Mouse (Mus musculus): ENCODE data around the gene Ikzf4. TPM values are rescaled to one million over a fixed set of nuclear protein-coding genes. Genes with fewer than 3 reads are reported as not detected.
A peak's percentile ranks its signal among the peaks of the same experiment; 100 is the strongest.

The Ikzf4 gene
- 1.8 and 2.8 TPM in 2 replicates for polyA plus RNA-seq (2014; fragmentation: Nextera tagmentation; extraction: Ambion mirVana)

DNA sequence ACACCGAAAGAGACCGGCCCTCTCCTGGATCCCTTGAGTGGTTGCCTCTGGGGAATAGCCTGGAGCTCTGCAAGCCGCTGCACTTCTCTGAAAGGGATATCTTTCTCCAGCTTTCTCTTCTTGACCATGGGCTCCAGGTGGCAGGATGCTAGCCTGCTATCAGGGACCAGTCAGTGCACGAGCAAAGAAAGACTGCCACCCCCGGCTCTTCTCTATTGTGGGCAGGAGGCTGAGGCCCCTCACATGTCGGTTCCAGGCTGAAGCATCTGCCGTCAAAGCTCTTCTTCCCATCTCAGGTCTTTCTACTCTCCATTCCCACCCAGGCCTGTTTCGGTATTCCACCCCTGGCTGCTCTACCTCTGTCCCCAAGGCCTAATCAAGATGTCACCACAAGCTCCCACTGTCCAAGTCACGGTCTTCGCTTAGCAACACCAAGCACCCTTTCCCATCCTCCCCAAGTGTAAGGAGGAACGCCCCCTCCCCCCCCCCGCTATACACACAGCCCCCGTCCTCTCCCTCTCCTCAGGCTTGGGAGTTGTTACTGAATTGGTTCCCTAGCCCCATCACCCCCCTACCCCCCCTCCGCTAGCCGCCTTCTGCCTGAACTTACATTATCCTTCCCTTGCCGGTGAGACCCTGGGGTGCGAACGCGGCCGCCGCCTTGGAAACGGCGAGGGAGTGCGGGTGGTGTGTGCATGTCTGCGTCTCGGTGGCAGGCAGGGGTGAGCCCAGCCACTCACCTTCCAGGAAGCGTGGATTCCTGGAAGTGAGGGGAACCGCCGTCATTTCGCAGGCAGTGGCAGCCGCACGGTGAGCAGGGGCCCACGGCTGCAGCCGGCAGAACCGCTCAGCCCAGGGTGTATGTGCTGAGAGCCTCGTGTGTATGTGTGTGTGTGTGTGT, at the start of gene Ikzf4:
TSS of gene Ikzf4 (minus strand) at position 881 of the 901 bp plus-strand sequence.
- H3K4me2 ChIP-seq (replicated peaks; ENCODE audit: low read depth, low read length), result peak within 1 kb of the TSS; percentile 81
- H3K36me3 ChIP-seq (ENCODE audit: control insufficient read depth, insufficient read depth, low read length), result no peaks in the 10 kb centered on the region
- peak within 1 kb of the TSS; percentile 2; the same call in 1 of the 2 replicates for H3K27ac ChIP-seq (ENCODE audit: low read depth, low read length)
- peak within 1 kb of the TSS; percentile 60 for H3K9ac ChIP-seq (ENCODE audit: low read depth, low read length)
- H3K4me3 ChIP-seq (ENCODE audit: low read length), result peak within 1 kb of the TSS; percentile 49
- H3K9me3 ChIP-seq (ENCODE audit: control insufficient read depth, low read length), result no peaks in the 10 kb centered on the region
- 4% methylated on average over 36 of the region's 36 CpGs for WGBS
- H3K4me1 ChIP-seq (ENCODE audit: control insufficient read depth, insufficient read depth, low read length), result peaks cover 15% of the 10 kb centered on the region
- no peaks in the 10 kb centered on the region for H3K27me3 ChIP-seq (ENCODE audit: control insufficient read depth, insufficient read depth, low read length)
- peak; percentile 84 for ATAC-seq (ENCODE audit: low FRiP score, low TSS enrichment)

DNA sequence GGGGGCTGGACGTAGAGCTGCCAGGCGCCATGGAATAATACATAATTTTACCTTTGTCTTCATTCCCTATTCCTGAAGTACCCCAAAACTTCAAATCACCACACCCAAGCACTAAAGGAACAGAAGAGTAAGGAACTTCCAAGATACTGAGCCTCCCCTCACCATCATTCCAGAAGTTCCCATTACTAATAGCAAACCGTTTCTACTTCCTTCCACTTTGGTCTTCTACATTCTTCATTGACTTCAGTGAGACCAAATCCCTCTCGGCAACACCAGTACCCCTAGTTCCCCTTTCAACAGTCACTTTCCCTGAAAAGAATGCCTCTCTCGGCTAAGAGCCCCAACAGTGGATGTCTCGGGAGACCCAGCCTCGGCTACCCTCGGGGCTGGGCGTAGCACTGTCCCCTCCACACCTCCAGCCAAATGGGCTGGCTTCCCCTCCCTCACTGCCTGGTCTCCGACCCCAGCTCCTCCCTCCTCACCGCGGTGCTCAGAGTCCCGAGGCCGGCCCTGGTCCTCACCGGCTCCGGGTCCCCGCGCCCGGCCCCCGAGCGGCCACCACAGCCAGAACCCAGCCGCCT, 49.7 kb upstream of the Ikzf4 start:
- no peak for ATAC-seq (ENCODE audit: low FRiP score, low TSS enrichment)
- H3K9ac ChIP-seq (ENCODE audit: low read depth, low read length), result peak overlapping the region; percentile 93
- H3K27ac ChIP-seq (ENCODE audit: low read depth, low read length), result peak overlapping the region; percentile 99
- peak overlapping the region; percentile 92 for H3K4me3 ChIP-seq (ENCODE audit: low read length)
- no peaks in the 10 kb centered on the region for H3K27me3 ChIP-seq (ENCODE audit: control insufficient read depth, insufficient read depth, low read length)
- H3K9me3 ChIP-seq (ENCODE audit: control insufficient read depth, low read length), result no peaks in the 10 kb centered on the region
- peak overlapping the region; percentile 76 for H3K4me2 ChIP-seq (replicated peaks; ENCODE audit: low read depth, low read length)
- WGBS, result under 1% methylated on average over 22 of the region's 22 CpGs
- H3K36me3 ChIP-seq (ENCODE audit: control insufficient read depth, insufficient read depth, low read length), result peaks cover 27% of the 10 kb centered on the region
- H3K4me1 ChIP-seq (ENCODE audit: control insufficient read depth, insufficient read depth, low read length), result 0 out of 2 replicates have a peak, but pooled peaks cover 7% of the 10 kb centered on the region

DNA sequence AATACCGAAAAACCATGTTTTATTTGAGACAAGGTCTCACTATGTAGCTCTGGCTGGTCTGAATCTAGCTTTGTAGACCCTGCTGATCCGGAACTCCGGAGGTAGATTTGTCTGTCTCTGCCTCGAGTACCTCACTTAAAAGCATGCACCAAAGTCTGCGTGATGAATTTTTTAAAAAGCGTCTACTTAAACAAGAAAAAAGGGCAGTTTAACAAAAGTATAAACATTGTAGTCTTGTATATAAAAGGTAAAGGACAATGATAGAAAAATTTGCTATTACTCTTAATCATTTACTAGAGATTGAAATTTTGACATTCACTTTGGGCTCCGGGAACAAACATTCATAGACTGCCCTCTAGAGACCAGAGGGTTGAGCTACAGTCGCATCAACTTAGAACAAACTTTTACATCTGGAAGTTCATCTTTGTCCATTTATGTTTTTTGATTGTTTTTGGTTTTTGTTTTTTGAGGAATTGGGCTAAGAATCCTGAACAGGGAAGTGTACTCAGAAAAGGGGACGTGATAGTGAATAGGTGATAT, 28.7 kb upstream of the Ikzf4 start:
- Histone ChIP-seq H3K9ac (ENCODE audit: low read depth, low read length) (peak overlapping the region; percentile 55; the same call in 1 of the 2 replicates), H3K9me3 (ENCODE audit: control insufficient read depth, low read length) (no peaks in the 10 kb centered on the region), H3K36me3 (ENCODE audit: control insufficient read depth, insufficient read depth, low read length) (peaks cover 3% of the 10 kb centered on the region), H3K4me3 (ENCODE audit: low read length) (peak overlapping the region; percentile 67), H3K27ac (ENCODE audit: low read depth, low read length) (peak overlapping the region; percentile 47; the same call in 1 of the 2 replicates), H3K27me3 (ENCODE audit: control insufficient read depth, insufficient read depth, low read length) (no peaks in the 10 kb centered on the region), H3K4me1 (ENCODE audit: control insufficient read depth, insufficient read depth, low read length) (peaks cover 3% of the 10 kb centered on the region; the same call in 1 of the 2 replicates), H3K4me2 (replicated peaks; ENCODE audit: low read depth, low read length) (peak overlapping the region; percentile 85)
- ATAC-seq (ENCODE audit: low FRiP score, low TSS enrichment), result no peak
- WGBS, result 2% methylated on average over 9 of the region's 9 CpGs

DNA sequence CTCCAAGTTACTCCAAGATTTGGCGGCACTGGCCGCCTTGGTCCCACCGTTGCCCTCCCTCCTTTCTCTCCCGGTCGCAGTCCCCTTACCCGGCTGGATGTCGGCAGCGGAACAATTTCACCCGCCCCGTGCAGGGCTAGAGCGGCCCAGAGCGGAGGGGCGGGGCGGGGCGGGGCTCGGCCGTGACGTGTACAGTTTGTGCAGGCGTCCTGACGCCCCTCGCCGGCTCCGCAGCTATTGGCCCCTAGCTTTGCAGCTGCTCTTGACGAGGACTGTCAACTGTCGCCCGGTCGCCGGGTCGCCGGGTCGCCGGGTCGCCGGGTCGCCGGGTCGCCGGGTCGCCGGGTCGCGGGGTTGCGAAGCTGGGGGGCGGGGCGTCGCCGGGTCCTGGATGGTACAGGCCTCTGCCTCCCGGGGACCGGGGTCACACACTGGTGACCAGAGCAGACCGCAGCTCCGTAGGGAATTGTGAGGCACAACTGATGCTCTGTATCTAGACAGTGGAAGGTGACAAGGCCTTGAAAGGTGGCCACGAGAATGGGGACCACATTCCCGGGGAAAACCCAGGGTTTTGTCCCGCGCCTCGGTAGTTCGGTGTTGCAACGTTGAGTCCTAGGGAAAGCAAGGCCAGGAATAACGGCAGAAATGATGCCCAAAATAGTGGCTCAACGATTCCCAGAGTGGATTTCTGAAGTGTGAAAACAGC, 28.1 kb upstream of the Ikzf4 start, which contains the start of gene Suox:
TSS of gene Suox (minus strand) at position 311 of the 706 bp plus-strand sequence.
- Histone ChIP-seq H3K27me3 (ENCODE audit: control insufficient read depth, insufficient read depth, low read length) (no peaks in the 10 kb centered on the region), H3K4me1 (ENCODE audit: control insufficient read depth, insufficient read depth, low read length) (peaks cover 3% of the 10 kb centered on the region; the same call in 1 of the 2 replicates), H3K4me3 (ENCODE audit: low read length) (peak within 1 kb of the TSS; percentile 67), H3K4me2 (replicated peaks; ENCODE audit: low read depth, low read length) (peak within 1 kb of the TSS; percentile 85), H3K9me3 (ENCODE audit: control insufficient read depth, low read length) (no peaks in the 10 kb centered on the region), H3K9ac (ENCODE audit: low read depth, low read length) (peak within 1 kb of the TSS; percentile 55), H3K36me3 (ENCODE audit: control insufficient read depth, insufficient read depth, low read length) (no peaks in the 10 kb centered on the region), H3K27ac (ENCODE audit: low read depth, low read length) (peak within 1 kb of the TSS; percentile 47; the same call in 1 of the 2 replicates)
- WGBS, result under 1% methylated on average over 60 of the region's 60 CpGs
- ATAC-seq (ENCODE audit: low FRiP score, low TSS enrichment), result peak; percentile 94

DNA sequence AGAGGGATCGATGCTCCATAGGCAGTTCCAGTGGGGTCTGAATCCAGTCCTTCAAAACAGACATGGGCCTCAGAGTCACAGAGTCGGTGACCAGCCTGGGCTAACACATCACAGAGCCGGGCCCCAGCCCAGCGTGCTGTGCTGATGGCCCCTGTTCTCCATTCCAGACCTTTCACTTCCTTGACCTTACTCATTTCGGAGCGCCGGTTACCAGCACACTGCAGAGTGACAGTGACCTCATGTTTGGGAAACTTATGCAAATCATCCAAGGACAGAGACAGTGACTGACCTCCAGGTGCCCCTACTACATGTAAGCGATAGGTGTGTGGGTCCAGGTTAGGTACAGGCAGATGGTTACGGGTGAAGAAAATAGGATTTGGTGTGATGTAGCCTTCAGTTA, 25.4 kb upstream of the Ikzf4 start:
- WGBS, result 91% methylated on average over 9 of the region's 9 CpGs
- Histone ChIP-seq H3K4me2 (replicated peaks; ENCODE audit: low read depth, low read length) (no peak overlapping the region), H3K27me3 (ENCODE audit: control insufficient read depth, insufficient read depth, low read length) (no peaks in the 10 kb centered on the region), H3K36me3 (ENCODE audit: control insufficient read depth, insufficient read depth, low read length) (no peaks in the 10 kb centered on the region), H3K9ac (ENCODE audit: low read depth, low read length) (no peak overlapping the region), H3K9me3 (ENCODE audit: control insufficient read depth, low read length) (no peaks in the 10 kb centered on the region), H3K4me3 (ENCODE audit: low read length) (no peak overlapping the region), H3K27ac (ENCODE audit: low read depth, low read length) (no peak overlapping the region), H3K4me1 (ENCODE audit: control insufficient read depth, insufficient read depth, low read length) (peaks cover 8% of the 10 kb centered on the region; the same call in 1 of the 2 replicates)
- ATAC-seq (ENCODE audit: low FRiP score, low TSS enrichment), result no peak

DNA sequence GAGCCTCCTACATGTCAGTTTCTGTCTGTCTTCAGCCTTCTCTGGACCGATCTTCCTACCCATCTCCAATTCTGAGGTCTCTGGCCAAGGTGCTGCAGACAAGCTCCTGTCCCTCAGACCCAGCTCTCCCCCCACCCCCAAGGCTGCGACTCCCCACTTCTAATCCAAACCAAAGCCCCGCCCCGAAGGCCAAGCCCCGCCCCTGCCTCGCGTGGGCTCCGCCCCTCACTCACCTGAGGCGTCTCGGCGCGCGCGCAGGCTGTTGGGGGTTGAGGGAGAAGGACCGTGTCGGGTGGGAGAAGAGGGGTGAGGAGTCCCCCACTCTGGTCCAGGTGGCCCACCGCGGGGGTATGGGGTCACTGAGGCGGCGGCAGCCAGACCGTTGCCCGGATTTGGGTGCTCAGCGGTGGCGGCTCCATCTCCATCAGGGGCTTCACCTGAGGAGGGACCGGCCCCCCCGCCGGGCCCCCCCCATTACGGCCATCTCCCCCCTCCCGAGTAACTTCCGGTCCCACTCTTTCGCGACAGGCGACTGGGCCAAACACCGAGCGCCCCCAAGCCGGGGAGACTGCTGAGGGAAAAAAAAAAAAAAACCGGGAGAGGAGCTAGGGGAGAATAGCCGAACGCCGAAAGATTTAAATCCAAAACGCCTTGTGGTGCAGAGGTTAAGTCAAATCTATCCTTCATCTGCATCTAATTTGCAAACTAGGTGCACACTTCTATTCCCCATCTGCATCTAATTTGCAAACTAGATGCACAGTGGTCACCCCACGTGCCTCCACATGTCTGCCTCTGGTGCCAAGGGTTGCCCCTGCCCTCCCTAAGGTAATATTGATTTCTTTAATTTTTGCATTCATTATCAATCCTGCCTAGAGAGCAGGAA, 23.2 kb upstream of the Ikzf4 start:
- peak; percentile 76 for ATAC-seq (ENCODE audit: low FRiP score, low TSS enrichment)
- H3K4me1 ChIP-seq (ENCODE audit: control insufficient read depth, insufficient read depth, low read length), result peaks cover 8% of the 10 kb centered on the region; the same call in 1 of the 2 replicates
- H3K9me3 ChIP-seq (ENCODE audit: control insufficient read depth, low read length), result no peaks in the 10 kb centered on the region
- WGBS, result under 1% methylated on average over 42 of the region's 42 CpGs
- peak overlapping the region; percentile 79 for H3K4me3 ChIP-seq (ENCODE audit: low read length)
- no peaks in the 10 kb centered on the region for H3K27me3 ChIP-seq (ENCODE audit: control insufficient read depth, insufficient read depth, low read length)
- H3K27ac ChIP-seq (ENCODE audit: low read depth, low read length), result 0 out of 2 replicates have a peak overlapping the region, but pooled peaks have one; percentile 30
- peak overlapping the region; percentile 69 for H3K4me2 ChIP-seq (replicated peaks; ENCODE audit: low read depth, low read length)
- peak overlapping the region; percentile 75 for H3K9ac ChIP-seq (ENCODE audit: low read depth, low read length)
- H3K36me3 ChIP-seq (ENCODE audit: control insufficient read depth, insufficient read depth, low read length), result no peaks in the 10 kb centered on the region

DNA sequence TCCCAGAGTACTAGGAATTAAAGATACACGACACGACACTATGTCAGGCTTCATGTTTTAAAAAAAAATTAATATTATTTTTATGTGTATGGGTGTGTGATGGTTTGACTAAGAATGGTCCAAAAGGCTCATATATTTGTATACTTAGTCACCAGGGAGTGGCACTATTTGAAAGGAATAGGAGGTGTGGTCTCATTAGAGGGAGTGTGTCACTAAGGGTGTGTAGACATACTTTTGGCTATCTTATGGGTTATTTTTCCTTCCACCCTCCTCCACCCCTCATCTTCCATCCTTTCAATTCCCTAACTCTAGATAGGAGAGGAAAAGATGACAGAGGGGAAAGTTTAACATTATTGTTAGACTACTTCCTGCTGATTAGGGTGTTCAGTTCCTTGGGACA, 20.0 kb upstream of the Ikzf4 start:
- Histone ChIP-seq H3K9ac (ENCODE audit: low read depth, low read length) (no peak overlapping the region), H3K4me1 (ENCODE audit: control insufficient read depth, insufficient read depth, low read length) (peaks cover 6% of the 10 kb centered on the region; the same call in 1 of the 2 replicates), H3K36me3 (ENCODE audit: control insufficient read depth, insufficient read depth, low read length) (no peaks in the 10 kb centered on the region), H3K4me2 (replicated peaks; ENCODE audit: low read depth, low read length) (no peak overlapping the region), H3K9me3 (ENCODE audit: control insufficient read depth, low read length) (no peaks in the 10 kb centered on the region), H3K27me3 (ENCODE audit: control insufficient read depth, insufficient read depth, low read length) (no peaks in the 10 kb centered on the region), H3K4me3 (ENCODE audit: low read length) (no peak overlapping the region), H3K27ac (ENCODE audit: low read depth, low read length) (no peak overlapping the region)
- ATAC-seq (ENCODE audit: low FRiP score, low TSS enrichment), result no peak
- 98% methylated on average over 2 of the region's 2 CpGs for WGBS

DNA sequence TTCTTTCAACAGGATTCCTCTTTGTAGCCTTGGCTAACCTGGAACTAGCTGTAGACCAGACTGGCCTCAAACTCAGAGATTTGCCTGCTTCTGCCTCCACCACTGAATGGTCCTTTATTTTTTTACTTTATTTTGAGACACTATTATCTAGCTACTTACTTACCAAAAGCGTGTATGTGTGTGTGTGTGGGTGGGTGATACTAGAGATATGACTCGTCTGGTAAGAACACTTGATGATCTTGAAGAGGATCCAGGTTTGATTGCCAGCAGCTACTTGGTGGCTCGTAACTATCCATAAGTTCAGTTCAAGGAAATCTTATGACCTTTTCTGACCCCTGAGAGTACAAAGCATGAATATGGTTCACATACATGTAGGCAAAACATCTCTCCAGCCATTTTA, 19.5 kb upstream of the Ikzf4 start:
- Histone ChIP-seq H3K9ac (ENCODE audit: low read depth, low read length) (no peak overlapping the region), H3K9me3 (ENCODE audit: control insufficient read depth, low read length) (no peaks in the 10 kb centered on the region), H3K36me3 (ENCODE audit: control insufficient read depth, insufficient read depth, low read length) (no peaks in the 10 kb centered on the region), H3K4me1 (ENCODE audit: control insufficient read depth, insufficient read depth, low read length) (peaks cover 6% of the 10 kb centered on the region; the same call in 1 of the 2 replicates), H3K27ac (ENCODE audit: low read depth, low read length) (no peak overlapping the region), H3K4me3 (ENCODE audit: low read length) (no peak overlapping the region), H3K27me3 (ENCODE audit: control insufficient read depth, insufficient read depth, low read length) (no peaks in the 10 kb centered on the region), H3K4me2 (replicated peaks; ENCODE audit: low read depth, low read length) (no peak overlapping the region)
- ATAC-seq (ENCODE audit: low FRiP score, low TSS enrichment), result no peak
- 84% methylated on average over 3 of the region's 3 CpGs for WGBS
